Mouse (Mus musculus): ENCODE data around the gene Sec16a.
A peak's percentile ranks its signal among the peaks of the same experiment; 100 is the strongest.

Sec16a gene

DNA sequence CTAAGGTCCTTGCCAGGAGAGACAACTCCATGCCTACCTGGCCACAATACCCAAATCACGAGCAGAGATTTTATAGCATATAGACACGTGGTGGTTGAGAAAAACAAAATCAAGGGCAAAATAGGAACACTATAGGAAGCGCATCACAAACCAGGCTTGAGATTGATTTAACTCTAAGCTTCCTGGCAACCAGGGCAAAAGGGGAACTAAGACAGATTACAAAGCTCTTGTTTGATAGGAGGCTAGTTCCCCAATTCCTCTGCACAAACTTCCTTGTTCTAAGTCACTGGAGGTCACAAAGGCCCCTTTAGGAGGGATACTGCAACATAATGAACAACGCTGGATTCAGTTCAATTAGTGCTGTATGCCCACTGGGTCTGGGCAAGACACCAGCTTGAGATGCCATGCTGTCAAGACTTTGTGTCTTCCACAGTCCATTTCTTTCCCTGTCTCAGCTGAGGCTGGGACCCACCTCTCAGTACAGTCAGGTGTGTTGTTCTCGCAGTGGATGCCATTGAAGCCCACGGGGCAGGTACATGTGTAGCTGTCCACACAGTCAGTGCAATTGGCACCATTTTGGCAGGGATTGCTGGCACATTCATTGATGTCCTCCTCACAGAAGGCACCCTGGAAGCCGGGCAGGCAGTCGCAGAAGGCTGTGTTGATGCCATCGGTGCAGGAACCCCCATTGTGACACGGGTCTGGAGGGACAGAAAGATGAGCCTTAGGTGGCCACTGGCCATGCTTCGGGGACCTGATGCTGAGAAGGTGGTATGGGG lies 27.5 kb upstream of the Sec16a start:
- no peak for DNase-seq (ENCODE audit: low spot score)

DNA sequence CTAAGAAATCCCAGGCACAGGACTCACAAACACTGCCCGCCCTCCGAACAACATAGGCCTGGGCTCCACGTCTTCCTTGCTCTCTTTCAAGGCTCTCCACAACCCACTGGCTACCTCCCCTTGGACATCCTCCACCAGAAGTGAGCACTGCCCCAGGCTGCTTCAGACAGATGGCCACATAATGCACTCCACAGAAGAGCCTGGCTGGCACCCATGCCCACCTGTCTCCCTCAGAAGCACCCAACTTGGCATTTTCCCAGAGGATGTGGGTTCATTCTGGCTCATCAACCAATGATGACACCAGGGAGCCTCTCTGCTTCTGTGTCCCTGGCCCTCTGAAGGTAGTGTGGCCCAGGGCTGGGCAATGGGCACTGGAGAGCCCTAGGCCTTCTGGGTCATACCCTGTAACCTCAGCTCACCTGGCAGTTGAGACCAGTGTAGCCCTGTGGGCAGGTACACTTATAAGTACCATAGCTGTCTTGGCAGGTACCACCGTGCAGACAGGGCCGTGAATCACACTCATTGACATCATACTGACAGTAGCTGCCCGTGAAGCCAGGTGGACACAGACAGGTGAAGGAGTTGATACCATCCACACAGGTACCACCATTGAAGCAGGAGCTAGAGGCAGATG lies 26.8 kb upstream of the Sec16a start:
- DNase-seq (ENCODE audit: low spot score) = no peak

DNA sequence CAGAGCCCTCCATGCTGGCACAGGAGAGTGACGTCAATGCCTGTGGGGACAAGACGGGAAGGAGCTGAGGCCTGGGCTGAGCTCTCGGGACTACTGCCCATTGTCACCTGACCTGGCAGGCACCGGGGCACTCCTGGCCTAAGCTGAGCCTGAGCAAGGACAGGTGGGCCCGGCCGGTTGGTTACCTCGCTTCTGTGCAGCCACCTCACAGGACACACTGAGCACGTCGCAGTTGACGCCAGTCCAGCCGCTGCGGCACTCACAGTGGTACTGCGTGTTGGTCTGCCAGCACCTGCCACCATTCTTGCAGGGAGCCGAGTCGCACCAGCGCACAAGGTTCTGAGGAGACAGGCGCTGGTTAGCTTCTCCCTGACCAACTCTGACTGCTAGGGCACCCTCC lies 26.0 kb upstream of the Sec16a start:
- DNase-seq (ENCODE audit: low spot score) = no peak

DNA sequence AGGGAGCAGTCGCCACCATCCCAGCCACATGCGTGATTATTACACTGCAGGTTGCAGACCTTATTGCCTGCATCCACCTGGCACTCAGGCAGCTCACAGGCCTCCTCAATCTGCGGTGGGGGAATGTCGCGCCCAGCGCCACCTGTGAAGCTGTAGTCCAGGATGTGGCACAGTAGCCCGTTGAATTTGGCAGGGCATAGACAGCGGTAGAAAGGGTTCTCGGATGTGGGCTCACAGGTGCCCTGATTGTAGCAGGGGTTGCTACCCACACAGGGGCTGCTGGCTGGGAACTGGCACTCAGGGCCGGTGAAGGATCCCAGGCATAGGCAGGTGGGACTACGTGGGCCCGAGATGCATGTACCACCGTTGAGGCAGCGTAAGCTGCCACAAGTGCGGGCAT lies 23.4 kb upstream of the Sec16a start:
- no peak for DNase-seq (ENCODE audit: low spot score)

DNA sequence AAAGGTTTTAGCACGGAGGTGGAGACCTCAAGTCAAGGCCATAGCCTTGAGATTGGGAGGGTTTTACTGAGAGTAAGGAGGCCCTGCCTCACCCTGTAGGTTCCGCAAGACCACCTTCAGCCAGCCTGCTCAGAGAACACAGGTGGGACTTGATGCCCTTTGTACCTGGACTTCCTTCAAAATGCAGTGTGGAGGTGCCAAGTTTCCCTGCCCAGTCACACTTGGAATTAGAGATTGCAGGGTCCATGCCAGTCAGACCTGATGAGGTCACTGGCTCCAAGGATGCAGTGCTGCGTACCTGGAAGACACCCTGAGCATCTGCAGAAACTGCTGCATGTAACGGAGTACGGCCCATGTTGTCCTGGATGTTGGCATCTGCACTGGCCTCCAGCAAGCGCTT lies 18.4 kb upstream of the Sec16a start:
- no peak for DNase-seq (ENCODE audit: low spot score)

DNA sequence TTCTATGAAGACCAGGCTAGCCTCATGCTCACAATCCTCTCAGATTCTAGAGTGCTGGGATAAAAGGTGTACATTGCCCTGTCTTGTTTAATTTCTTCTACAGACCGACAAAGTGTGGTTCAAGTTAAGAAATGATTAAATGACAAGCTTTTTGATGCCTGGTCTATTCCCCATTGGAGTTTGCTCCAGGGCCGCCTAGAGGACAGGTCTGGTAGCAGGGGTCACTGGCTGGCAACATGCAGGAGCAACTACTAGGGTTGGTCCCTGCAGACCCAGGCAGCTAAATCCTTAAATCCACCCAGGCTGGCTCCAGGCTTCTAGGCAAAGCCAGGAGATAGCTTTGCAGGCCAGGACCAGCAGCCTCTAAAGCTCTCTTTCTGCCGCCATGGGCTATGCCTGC lies 18.0 kb upstream of the Sec16a start:
- no peak for DNase-seq (ENCODE audit: low spot score)

DNA sequence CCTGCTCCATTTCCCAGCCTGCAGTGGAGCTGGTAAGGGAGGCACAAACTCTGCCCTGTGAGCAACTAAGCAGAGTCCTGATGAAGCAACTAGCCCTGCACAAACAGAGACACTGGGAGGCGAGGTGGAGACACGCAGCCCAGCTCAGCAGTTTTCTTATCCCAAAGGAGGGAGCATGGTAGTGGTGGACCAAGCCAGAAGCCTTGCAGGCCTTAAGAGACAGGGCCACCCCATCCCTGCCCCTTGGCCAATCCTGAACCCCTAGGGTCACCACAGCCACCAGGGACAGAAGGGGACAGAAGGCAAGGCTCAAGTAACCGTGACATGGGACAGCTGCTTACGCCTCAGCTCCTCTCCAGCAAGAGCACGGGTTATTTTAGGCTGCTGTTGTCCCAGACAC lies 16.7 kb upstream of the Sec16a start:
- DNase-seq (ENCODE audit: low spot score) = no peak

DNA sequence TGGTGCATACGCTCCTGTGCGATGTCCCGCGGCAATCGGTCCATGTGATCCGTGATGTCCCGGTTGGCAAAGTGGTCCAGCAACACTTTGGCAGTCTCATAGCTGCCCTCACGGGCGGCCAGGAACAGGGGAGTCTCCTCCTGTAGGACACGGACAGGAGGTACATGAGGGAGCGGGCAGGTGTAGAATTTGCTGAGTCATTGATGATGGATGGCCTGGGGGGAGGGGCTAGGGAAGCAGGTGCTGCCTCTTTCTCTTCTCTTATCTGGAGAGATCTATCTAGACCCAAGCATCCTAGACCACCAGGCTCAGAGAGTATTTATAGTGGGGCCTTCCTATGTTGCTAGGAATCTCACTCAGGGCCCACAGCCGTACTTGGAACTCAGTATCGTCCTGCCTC lies 15.8 kb upstream of the Sec16a start:
- DNase-seq (ENCODE audit: low spot score) = no peak

DNA sequence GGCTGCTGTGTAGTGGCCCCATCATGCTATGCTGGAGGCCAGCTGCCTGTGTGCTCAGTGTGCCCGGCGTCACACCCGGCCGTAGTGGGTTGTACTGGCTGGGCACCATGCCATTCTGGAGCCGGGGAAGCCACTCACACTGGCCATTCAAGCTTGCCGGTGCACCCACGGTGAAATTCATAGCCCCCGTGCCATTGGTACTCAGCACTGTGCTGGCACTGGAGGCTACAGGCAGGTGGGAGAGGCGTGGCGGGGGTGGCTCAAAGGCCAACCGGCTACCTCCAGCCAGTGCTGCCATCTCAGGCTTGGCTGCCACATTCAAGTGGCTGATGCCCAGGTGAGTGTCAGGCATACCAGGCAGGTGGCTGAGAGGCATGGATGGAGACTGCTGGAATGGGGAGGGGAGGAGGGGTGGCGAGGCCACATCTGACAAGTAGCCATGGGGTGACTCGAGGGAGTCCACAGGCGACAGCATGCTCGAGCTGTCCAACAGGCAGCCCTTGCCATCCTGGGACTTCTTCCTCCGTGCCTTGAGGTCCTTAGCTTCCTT lies 15.2 kb upstream of the Sec16a start:
- no peak for DNase-seq (ENCODE audit: low spot score)

DNA sequence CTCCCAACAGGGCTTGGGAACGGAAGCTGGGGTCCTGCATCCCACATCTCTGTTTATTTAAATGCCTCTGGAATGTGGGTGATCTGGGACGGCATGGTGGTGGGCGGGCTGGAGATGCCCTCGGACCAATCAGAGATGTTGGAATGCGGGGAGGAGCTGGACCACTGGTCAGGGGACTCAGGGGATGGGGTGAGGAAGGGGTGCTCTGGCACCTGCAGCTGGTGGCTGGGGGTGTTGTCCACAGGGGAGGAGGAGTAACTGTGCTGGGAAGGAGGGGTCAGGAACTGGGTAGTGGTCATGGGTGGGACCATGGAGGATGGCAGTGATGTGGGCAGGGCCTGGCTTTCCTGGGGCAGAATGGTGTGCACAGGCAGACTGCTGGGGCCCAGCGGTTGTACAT lies 14.5 kb upstream of the Sec16a start:
- no peak for DNase-seq (ENCODE audit: low spot score)

DNA sequence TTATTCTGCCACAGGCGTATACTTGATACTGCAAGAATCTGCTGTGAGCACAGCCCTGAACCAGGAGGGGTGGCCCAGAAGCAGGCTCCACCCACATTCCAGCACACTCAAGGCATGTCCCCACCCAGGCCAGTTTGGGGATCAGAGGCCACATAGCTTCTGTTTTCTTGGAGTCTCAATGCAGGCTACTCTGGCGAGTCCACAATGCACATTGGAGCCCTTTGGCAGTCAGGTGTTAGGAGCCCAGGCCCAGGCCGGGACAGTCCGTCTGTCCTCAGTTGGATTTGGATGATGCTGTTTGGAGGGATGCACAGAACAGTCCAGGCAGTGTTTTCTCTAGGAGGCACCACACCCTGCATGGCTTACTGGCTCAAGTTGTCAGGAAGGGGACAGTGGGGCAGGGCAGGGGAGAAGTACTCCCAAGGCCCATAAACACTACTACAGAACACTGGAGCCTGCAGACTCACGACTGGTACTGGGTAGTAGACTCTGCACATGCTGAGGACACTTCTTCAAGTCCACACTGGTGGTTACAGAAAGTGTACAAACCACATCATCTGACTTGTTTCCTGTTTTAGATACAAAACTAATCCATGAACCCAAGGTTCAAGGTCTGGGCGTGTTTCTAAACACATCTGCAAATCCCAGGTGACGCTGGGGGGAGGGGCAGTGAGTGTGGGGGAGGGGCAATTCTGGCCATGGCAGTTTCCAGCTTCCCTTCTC lies 13.5 kb upstream of the Sec16a start:
- no peak for DNase-seq (ENCODE audit: low spot score)

DNA sequence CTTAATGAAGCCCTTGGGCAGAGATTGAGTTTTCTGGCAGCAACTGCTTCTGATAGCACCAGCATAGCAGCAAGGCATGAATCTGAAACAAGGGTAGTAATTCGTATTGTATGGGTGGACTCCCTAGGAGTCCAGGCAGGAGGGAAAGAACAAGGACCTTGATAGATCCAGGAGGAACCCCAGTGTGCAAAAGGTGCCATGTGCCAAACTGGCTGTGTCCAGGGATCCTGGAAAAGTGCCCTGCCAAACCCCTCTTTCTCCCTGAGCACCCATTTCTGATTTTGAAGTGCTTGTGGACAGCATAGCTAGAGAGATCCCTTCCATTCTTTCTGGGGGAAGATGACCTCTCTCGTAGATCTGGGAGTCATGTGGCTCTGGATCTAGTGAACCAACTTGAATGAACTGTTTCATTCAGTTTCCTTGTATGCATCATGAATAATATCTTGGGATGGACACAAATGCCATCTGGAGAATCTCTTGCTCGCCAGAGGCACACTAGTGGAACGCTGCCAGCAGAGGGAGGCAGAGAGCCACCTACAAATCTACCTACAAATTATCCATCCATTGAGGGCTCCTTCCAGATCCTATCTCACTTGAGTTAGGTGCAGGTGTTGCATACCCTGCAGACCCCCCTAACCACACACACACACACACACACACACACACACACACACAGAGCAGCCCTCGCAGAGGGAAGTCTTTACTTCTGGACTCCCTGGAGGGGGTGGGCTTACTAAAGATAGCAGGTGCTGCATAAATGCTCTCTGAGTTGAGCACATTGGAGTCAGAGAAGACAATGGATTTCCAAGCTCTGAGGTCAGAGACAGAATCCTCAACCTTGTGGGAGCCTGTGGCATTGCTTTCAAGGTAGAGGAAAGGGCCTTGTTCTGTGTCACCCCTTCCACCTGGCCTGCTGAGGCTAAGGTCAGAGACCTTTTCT lies 4.4 kb upstream of the Sec16a start:
- DNase-seq (ENCODE audit: low spot score) = peak; percentile 87

DNA sequence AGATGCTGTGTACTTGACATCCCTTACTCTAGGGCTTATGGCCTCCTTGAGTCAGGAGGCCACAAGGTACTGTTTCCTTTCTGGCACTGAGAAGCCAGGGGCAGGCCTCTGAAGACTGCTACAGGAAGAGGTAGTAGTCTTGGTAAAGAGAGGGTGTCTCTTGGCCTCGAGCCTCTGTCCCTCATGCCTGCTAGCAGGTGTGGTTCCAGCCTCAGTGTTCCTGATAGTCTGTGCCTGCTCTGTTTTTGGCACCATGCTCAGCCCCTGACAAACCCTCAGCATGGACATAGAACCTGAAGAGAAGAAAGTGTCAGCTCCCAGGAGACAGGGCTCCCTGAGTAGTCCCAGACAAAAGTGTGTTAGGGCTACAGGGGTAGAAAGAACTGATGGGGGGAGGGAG lies 2.4 kb upstream of the Sec16a start:
- DNase-seq (ENCODE audit: low spot score) = no peak

DNA sequence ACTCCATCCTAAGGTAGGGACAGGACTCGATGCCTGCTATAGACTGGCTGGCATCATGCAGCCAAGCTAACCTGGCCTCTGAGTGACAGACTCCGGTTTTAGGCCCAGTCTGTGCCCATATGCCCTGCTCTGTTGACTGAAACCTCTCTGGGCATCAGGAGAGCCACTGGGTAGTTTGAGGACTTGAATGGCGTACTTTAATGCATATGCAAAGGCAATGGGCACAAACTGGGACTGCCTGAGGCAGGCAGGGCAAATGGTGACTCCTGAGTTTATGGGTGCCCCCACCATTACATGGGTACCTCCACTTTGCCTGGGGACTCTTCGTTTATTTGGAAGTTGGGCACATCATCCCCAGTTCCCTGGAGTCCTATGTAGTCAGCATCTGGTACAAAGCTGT lies 1.7 kb upstream of the Sec16a start:
- no peak for DNase-seq (ENCODE audit: low spot score)

DNA sequence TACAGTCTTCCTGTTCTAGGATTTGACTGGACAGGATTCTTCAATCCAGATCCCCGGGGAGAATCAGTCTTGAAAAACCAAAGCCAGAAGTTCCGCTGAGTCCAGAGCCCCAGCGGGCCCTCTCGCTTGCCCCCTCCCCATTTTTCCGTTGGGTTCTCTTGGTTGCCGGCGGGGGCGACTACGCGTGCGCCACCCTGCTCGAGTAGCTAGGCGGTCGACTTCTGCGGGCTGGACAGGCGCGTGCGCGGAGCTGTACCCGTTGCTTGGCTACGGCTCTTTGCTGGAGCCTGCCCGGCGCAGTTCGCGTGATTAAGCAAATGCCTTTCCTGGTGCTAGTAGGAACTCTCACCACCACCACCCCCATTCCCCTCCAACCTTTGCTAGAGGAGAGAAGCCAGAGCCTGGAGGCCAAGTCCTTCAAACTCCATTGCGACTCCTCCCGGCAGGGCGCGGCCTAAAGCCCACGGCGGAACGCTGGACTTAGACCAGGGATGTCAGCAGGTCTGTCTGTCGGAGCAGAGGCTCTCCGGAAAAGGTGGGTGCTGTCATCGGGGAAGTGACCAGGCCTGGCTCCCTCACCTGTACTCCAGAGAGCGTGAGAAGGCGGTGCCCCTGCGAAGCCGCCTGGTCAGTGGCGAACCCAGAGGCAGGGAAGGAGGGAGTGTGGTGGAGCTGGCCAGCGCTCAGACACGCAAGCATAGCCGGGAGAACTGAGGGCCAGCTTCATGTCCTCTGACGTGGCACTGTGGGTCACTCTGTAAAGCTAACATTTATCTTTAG lies 840 bp upstream of the Sec16a start:
- peak; percentile 95 for DNase-seq (ENCODE audit: low spot score)

DNA sequence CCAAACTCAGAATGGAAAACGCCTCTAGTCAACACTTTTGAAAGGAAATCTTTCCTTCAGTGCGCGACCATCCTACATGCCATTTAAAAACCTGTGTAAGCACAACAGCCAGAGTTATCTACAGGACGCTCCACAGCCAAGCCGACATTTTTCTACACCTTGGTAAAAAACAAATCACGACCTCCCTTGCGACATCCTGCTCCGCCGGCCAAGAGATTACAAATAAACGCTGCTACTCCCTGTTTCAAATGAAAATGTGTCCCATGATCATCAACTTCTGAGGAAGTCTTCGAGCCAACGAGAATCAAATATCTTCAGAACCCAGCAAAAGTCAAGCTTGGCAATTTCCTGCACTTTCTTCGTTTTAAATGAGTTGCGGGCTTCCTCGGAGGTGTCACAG lies 648 bp downstream of the Sec16a start:
- no peak for DNase-seq (ENCODE audit: low spot score)

DNA sequence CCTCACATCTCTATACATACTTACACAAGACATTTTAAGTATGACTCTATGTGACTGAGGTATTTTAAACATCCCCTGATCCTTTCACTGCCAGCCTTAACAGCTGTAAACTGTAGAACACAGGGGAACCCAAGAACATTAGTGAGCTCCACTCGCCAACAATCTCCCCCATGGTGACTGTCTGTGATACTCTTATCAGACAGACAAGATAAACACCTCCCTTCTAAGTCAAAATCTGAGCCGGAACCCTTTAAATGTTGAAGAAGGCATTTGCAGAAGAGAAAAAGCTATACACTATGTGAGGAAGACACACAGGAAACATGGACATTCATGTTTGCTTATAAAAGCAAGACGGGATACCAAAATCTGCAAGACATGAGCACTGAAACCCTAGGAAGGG lies 1.1 kb downstream of the Sec16a start:
- DNase-seq (ENCODE audit: low spot score) = no peak

DNA sequence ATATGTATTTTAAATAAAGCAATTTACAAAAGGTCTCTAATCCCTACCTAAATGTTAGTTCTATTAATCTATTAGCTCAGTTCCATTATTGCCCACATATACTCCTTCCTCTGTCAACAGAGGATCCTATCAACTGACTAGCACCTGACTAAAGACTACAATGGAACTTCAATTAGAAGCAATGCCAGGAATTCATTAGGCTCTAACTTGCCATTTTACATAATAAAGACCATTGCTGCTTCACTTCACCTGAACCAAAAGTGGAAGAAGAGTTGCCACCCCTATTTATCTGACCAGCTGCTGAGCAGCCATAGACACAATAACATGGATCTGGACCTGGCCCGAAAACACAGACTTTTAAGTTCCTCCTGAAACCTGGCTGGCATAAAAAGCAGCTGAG lies 2.2 kb downstream of the Sec16a start:
- no peak for DNase-seq (ENCODE audit: low spot score)

DNA sequence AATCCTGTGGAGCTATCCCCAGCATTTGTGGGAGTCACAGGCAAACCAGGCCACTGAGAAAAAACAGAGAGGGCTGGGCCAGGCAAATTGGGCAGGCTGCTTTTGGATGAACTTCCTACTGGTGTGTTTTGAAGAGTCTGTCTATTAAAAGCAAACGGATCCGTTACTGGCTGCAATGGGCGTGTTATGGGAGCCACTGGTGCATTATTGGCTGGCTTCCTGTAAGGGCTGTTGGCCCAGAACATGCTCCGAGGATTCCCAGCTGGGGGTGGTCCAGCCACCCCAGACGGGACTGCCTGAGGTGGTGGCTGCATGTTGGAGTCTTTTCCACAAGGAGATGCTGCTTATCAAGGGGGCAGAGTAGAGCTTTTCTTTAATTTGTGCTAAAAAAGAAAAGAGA lies 3.3 kb downstream of the Sec16a start:
- DNase-seq (ENCODE audit: low spot score) = no peak

DNA sequence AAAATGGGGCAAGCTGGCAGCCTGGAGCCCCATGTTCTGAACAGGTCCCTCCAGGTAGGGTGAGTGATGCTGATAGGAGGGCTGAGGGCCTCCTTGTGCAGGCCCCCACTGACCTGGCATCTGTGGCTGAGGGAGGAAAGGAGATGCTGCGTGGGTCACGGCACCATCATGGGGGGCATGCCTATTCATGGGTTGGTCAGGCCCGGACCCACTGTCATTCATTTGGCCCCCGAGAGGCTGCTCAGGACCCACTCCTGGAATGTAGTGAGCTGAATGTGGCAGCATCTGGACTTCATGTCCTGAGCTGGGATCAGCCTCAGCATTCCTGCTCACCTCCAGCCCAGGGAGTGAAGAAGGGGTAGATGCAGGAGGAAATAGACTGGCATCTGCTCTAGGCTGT lies 3.8 kb downstream of the Sec16a start:
- no peak for DNase-seq (ENCODE audit: low spot score)

DNA sequence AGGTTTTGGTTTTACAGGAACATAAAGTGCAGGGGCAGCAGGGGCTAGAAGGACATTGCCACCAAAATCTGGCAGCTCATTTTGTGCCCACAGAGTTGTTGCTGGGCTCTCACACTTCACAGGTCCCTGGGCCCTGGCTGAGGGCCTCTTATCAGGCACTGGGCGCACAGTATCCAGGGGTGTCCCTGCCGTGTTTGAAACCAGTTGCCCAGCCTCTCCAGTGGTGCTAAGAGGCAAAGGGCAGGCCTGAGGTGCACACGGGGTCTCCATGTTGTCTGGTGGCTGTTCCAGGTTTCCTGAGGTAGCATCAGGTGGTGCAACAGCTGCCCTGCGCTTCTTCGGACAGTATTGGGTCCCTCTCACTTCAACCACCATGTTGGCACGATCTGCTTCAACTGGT lies 5.3 kb downstream of the Sec16a start:
- DNase-seq (ENCODE audit: low spot score) = no peak
